Mouse (Mus musculus) erythroid progenitor cell, adult 5-6 weeks (primary cell): ENCODE data around the gene Rph3a. TPM values are rescaled to one million over a fixed set of nuclear protein-coding genes. Genes with fewer than 3 reads are reported as not detected.
A peak's percentile ranks its signal among the peaks of the same experiment; 100 is the strongest.
"Not testable (repeated sequence)": the region's sequence is repeated elsewhere in the genome, so short reads cannot be mapped to it uniquely, and the experiment has no call there.

Source experiments
- ATAC-seq: replicated peaks from 2 replicates; pipeline ENCODE4 v1.8.0; 2016; ENCODE audit warnings: moderate number of reproducible peaks, mild to moderate bottlenecking, moderate TSS enrichment, inconsistent platforms; ENCODE audit not compliant: poor library complexity, low FRiP score, severe bottlenecking
- total RNA-seq, 2 experiments: library from RNA; stranded (forward) in 1 of 2; stranded (reverse) in 1 of 2; fragments of 150-400 nt in 1 of 2; fragments of 186-747, 209-891 nt in 1 of 2; gene quantifications; 2 replicates each; pipeline versions ENCODE4 v1.2.3 to v1.2.4; 2015 to 2017; ENCODE audit warnings: low replicate concordance in 2 of 2

Rph3a gene
- total RNA-seq, 2 experiments from 2014 or later: not detected

- ATAC-seq: no peak
These were observed 29.8 kb downstream of the Rph3a start for GRCm38 (mm10) chr5:120980116-120980515.

DNA sequence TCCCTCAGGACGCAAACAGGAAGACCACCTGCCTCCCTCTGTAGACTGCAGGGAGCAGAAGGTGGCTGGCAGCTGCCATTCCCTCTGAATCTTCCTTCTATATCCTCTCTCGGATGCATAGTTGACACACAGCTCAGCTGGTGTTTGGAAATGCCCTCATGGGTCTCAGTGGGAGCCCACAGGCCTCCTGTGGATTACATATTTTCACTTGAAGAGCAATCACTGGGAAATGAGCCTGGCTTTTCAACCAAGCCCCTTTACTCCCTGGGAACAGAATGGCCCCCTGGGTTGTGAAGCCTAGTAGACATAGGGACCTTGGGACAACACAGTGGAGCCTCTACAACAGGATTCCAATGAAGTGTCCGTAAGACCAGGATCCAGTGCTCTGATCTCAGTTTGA is 33.8 kb downstream of the Rph3a start:
- no peak for ATAC-seq

DNA sequence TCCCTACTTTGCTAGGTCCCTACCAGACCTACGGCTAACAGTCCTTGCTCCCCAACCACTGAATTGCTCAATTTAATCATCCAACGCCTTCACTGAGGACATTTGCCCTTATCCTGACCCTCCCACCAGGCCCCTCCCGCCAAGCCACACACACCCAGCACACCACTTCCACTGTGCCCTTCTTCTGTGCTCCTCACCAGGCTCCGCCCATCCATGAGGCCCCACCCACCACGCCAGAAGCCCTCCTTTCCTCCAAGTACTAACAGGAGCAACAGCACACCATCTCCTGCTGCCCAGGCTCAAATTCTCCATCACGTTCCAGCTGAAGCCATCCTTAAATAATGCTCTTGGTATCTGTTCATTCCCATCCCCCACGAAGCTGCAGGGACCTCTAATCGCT is 35.4 kb downstream of the Rph3a start:
- no peak for ATAC-seq

GRCm38 (mm10) chr5:120972278-120972677 is 37.6 kb downstream of the Rph3a start:
- ATAC-seq: no peak

DNA sequence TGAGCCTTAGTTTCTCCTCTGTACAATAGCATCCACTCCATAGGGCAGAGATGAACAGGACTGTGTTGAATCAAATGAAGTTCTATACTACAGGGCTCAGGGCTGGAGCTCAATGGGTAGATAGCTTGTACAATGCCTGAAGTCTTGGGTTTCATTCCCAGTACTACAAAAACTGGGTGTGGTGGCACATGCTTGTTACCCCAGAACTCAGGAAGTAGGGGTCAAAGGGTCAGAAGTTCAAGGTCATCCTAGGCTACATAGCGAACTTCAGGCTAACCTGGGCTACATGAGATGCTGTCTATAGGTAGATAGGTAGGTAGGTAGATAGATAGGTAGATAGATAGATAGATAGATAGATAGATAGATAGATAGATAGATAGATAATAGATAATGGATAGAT is 38.6 kb downstream of the Rph3a start:
- ATAC-seq: no peak

GRCm38 (mm10) chr5:120969703-120970102 is 40.2 kb downstream of the Rph3a start:
- ATAC-seq: no peak

- no peak for ATAC-seq
These were observed 41.1 kb downstream of the Rph3a start for GRCm38 (mm10) chr5:120968799-120969198.

GRCm38 (mm10) chr5:120968134-120968532 is 41.8 kb downstream of the Rph3a start:
- no peak for ATAC-seq

DNA sequence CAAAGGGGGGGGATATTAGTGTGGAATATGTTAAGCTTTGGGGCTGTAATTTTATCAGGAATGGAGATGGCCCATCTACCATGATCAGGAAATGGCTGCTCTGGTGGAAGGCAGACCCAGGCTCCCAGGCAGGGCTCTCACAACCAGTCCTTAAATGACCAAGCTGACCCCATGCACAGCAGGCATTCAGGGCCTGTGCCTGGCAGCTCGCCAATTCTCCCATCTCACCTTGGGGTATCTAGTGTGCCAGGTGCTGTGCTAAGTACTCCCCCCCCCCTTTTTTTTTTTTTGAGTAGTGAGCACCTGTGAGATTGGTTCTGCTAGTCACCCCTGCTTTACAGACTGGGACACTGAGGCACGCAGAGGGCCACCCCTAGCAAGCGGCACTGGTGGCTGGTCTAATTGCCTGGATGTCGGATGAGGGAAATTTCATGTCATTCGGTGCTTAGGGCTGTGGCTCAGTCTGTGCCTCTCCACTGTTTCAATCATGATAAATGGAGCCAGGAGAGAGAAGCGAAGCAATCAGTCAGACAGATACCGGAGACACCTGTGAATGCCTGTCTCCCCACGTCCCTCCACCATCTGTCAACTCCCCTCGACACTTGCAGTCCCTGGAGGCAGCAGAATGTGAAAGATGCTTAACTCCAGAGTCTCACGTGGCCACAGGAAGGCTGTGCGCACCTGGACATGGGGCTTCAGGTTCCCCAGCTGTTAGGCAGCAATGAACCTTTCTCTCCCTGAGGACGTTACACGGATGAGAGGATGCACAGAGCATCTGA is 42.3 kb downstream of the Rph3a start:
- no peak for ATAC-seq

GRCm38 (mm10) chr5:120966894-120967293 is 43.0 kb downstream of the Rph3a start:
- no peak for ATAC-seq

GRCm38 (mm10) chr5:120966156-120966555 is 43.7 kb downstream of the Rph3a start:
- ATAC-seq: no peak

- ATAC-seq: no peak
These were observed 48.9 kb downstream of the Rph3a start for GRCm38 (mm10) chr5:120961004-120961403.

GRCm38 (mm10) chr5:120953974-120954373 is 55.9 kb downstream of the Rph3a start:
- no peak for ATAC-seq

GRCm38 (mm10) chr5:120952242-120952770 is 57.6 kb downstream of the Rph3a start:
- no peak for ATAC-seq

- ATAC-seq: no peak
These were observed 67.8 kb downstream of the Rph3a start for GRCm38 (mm10) chr5:120942076-120942475.

- ATAC-seq: no peak
These were observed 71.3 kb downstream of the Rph3a start for GRCm38 (mm10) chr5:120938586-120938985.

GRCm38 (mm10) chr5:120937841-120938240 is 72.1 kb downstream of the Rph3a start:
- no peak for ATAC-seq

DNA sequence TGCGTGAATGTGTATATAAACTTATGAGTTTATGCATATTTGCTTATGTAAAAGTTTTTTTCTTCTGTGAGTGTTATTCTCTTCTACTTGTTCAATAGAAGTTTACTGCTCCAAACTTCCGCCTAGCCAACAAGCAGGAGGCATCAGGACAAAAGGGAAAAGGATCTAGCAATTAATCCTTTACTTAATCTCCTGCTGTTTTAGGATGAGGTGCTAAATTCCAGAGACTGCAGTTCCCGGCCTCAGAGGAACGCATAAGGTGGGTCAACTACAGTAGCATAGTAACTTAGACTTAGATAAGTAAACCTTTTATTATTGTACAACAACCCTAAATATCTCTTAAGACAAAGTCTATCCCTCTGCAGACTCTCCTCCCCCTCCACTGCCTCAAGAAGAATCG is 75.9 kb downstream of the Rph3a start:
- ATAC-seq: no peak

- ATAC-seq: 0 out of 2 replicates have a peak, but pooled peaks have one; percentile 45
These were observed 82.9 kb downstream of the Rph3a start for GRCm38 (mm10) chr5:120927036-120927435.

- ATAC-seq: not testable (repeated sequence)
These were observed 83.6 kb downstream of the Rph3a start for GRCm38 (mm10) chr5:120926311-120926710.

GRCm38 (mm10) chr5:120924520-120924919 is 85.4 kb downstream of the Rph3a start:
- ATAC-seq: not testable (repeated sequence)

DNA sequence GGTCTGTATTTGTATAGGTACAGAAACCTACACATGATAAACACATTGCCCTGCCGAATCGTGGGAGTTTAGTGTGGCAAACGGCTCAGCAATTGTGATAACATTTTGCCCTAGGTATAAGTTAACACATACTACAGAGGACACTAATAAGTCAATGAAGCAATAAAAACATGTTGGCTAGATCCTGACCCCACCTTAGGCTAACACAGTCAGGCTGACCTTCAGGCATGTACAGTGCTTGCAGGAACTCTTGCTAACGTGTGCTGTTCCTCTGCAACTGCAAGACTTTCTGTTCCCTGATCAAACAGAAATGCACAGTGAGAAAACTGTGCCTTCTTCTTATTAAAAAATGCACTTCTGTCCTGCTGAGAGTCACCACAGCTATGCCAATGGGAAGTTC is 85.9 kb downstream of the Rph3a start:
- ATAC-seq: no peak
